Mouse (Mus musculus): ENCODE data around the gene Nhp2.
A peak's percentile ranks its signal among the peaks of the same experiment; 100 is the strongest.

- TF ChIP-seq CTCF (IDR thresholded peaks at IDR 0.05; ENCODE audit: low read depth) = peak; percentile 81
- TF ChIP-seq EP300 (IDR thresholded peaks at IDR 0.05; ENCODE audit: low read depth) = no peak
Observed at GRCm38 (mm10) chr11:51584431-51585248, 34.9 kb upstream of the Nhp2 start, which contains the start of gene Phykpl.

Data from liver, embryonic 14.5 days (tissue).